Mouse (Mus musculus): ENCODE results near the gene Rnase10. TPM values are rescaled to one million over a fixed set of nuclear protein-coding genes. Genes with fewer than 3 reads are reported as not detected.

The Rnase10 gene
- total and polyA plus RNA-seq, 3 experiments = 0.22 TPM; not detected in 2

DNA sequence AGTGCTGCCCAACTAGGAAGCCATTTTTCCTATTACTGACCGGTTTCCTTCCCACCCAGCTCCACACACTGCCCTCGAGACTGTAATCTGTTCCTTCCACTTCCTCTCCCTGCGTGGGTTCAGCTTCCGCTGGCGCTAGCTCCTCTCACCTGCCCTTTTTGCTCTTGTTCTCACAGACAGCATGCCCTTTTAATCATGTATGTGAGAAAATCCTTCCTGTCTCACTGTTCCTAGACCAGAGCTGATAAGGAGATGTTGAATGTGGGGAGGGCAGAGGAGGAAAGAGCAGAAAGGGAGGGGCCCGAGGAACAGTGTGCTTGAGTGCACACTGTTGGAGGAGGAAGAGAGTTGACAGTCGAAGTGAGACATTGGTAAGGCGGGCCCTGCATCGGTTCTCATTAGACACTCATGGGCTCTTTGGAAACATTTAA is 49.9 kb downstream of the Rnase10 start, which contains the start of gene Rnase12:
Rnase12 (minus strand) TSS at position 261 of the 431 bp plus-strand sequence.
- no peak for ATAC-seq (ENCODE audit: extremely low read depth, insufficient number of reproducible peaks, low FRiP score, poor library complexity, severe bottlenecking)
- Histone ChIP-seq H3K36me3 (replicated peaks) (no peaks in the 10 kb centered on the region), H3K9me3 (replicated peaks) (no peaks in the 10 kb centered on the region), H3K4me1 (ENCODE audit: insufficient read depth, low read depth, low read length) (peaks cover 8% of the 10 kb centered on the region), H3K27me3 (ENCODE audit: insufficient read depth, low read length) (peaks cover 26% of the 10 kb centered on the region), H3K4me3 (ENCODE audit: low read depth, low read length) (no peak within 1 kb of the TSS)
- TF ChIP-seq GATA2 (IDR thresholded peaks at IDR 0.05; ENCODE audit: borderline replicate concordance, low read depth, low read length) (no peak), CTCF (IDR thresholded peaks at IDR 0.05; ENCODE audit: low read depth, low read length) (no peak), GATA1 (IDR thresholded peaks at IDR 0.05; ENCODE audit: borderline replicate concordance, low read length) (no peak), TAL1 (conservative IDR thresholded peaks at IDR 0.05; ENCODE audit: low read depth, low read length) (no peak), POLR2AphosphoS5 (IDR thresholded peaks at IDR 0.05; ENCODE audit: insufficient replicate concordance, low read depth, low read length) (no peak)
- no peak for DNase-seq (ENCODE audit: low spot score)

Other genes starting within 250 kb of the Rnase10 start
Only the 20 nearest of the 24 such genes appear.
- gene Tep1, start 137.2 kb upstream of the Rnase10 start, total RNA-seq (2014; fragmentation: Nextera tagmentation) = 17.0 and 21.3 TPM in 2 replicates
- 29.1 and 29.9 TPM in 2 replicates for gene Tep1, start 137.2 kb upstream of the Rnase10 start, total RNA-seq (2017)
- 2.7 and 3.3 TPM in 2 replicates for gene Tep1, start 137.2 kb upstream of the Rnase10 start, polyA plus RNA-seq (2012)
- not detected in 2 replicates for gene Klhl33, start 110.2 kb upstream of the Rnase10 start, total RNA-seq (2014; fragmentation: Nextera tagmentation)
- 0.17 and 0.22 TPM in 2 replicates for gene Klhl33, start 110.2 kb upstream of the Rnase10 start, total RNA-seq (2017)
- gene Klhl33, start 110.2 kb upstream of the Rnase10 start, polyA plus RNA-seq (2012) = not detected in 2 replicates
- 25.6 and 29.9 TPM in 2 replicates for gene Osgep, start 82.9 kb upstream of the Rnase10 start, total RNA-seq (2014; fragmentation: Nextera tagmentation)
- gene Osgep, start 82.9 kb upstream of the Rnase10 start, total RNA-seq (2017) = 94.9 and 117 TPM in 2 replicates
- gene Osgep, start 82.9 kb upstream of the Rnase10 start, polyA plus RNA-seq (2012) = 29.3 and 42.4 TPM in 2 replicates
- gene Apex1, start 82.8 kb upstream of the Rnase10 start, total RNA-seq (2014; fragmentation: Nextera tagmentation) = 133 and 142 TPM in 2 replicates
- 165 and 174 TPM in 2 replicates for gene Apex1, start 82.8 kb upstream of the Rnase10 start, total RNA-seq (2017)
- gene Apex1, start 82.8 kb upstream of the Rnase10 start, polyA plus RNA-seq (2012) = 162 and 174 TPM in 2 replicates
- 23.2 and 45.6 TPM in 2 replicates for gene Pip4p1, start 76.9 kb upstream of the Rnase10 start, total RNA-seq (2014; fragmentation: Nextera tagmentation)
- 31.1 and 32.7 TPM in 2 replicates for gene Pip4p1, start 76.9 kb upstream of the Rnase10 start, total RNA-seq (2017)
- 99.9 and 126 TPM in 2 replicates for gene Pip4p1, start 76.9 kb upstream of the Rnase10 start, polyA plus RNA-seq (2012)
- gene Pnp, start 76.7 kb upstream of the Rnase10 start, total RNA-seq (2014; fragmentation: Nextera tagmentation) = 70.0 and 88.4 TPM in 2 replicates
- gene Pnp, start 76.7 kb upstream of the Rnase10 start, total RNA-seq (2017) = 110 and 112 TPM in 2 replicates
- 1.5 TPM in 2 replicates for gene Pnp, start 76.7 kb upstream of the Rnase10 start, polyA plus RNA-seq (2012)
- 3.2 TPM in 1 of 2 replicates, not detected in the other for gene Gm49342, start 63.2 kb upstream of the Rnase10 start, total RNA-seq (2014; fragmentation: Nextera tagmentation)
- not detected in 2 replicates for gene Gm49342, start 63.2 kb upstream of the Rnase10 start, total RNA-seq (2017)
- gene Gm49342, start 63.2 kb upstream of the Rnase10 start, polyA plus RNA-seq (2012) = 1.5 and 2.0 TPM in 2 replicates
- gene Pnp2, start 51.8 kb upstream of the Rnase10 start, total RNA-seq (2014; fragmentation: Nextera tagmentation) = 5.1 and 10.2 TPM in 2 replicates
- 0.52 and 1.1 TPM in 2 replicates for gene Pnp2, start 51.8 kb upstream of the Rnase10 start, total RNA-seq (2017)
- not detected in 2 replicates for gene Pnp2, start 51.8 kb upstream of the Rnase10 start, polyA plus RNA-seq (2012)
- gene Rnase9, start 34.1 kb downstream of the Rnase10 start, total RNA-seq (2014; fragmentation: Nextera tagmentation) = not detected in 2 replicates
- 0.11 TPM in 1 of 2 replicates, not detected in the other for gene Rnase9, start 34.1 kb downstream of the Rnase10 start, total RNA-seq (2017)
- not detected in 2 replicates for gene Rnase9, start 34.1 kb downstream of the Rnase10 start, polyA plus RNA-seq (2012)
- not detected in 2 replicates for gene Rnase11, start 42.4 kb downstream of the Rnase10 start, total RNA-seq (2014; fragmentation: Nextera tagmentation)
- 0.22 TPM in 1 of 2 replicates, not detected in the other for gene Rnase11, start 42.4 kb downstream of the Rnase10 start, total RNA-seq (2017)
- gene Rnase11, start 42.4 kb downstream of the Rnase10 start, polyA plus RNA-seq (2012) = not detected in 2 replicates
- gene Rnase12, start 49.9 kb downstream of the Rnase10 start, total RNA-seq (2014; fragmentation: Nextera tagmentation) = not detected in 2 replicates
- not detected in 2 replicates for gene Rnase12, start 49.9 kb downstream of the Rnase10 start, total RNA-seq (2017)
- gene Rnase12, start 49.9 kb downstream of the Rnase10 start, polyA plus RNA-seq (2012) = not detected in 2 replicates
- not detected in 2 replicates for gene Olfr750, start 66.7 kb downstream of the Rnase10 start, total RNA-seq (2014; fragmentation: Nextera tagmentation)
- gene Olfr750, start 66.7 kb downstream of the Rnase10 start, total RNA-seq (2017) = 0.05 and 0.06 TPM in 2 replicates
- not detected in 2 replicates for gene Olfr750, start 66.7 kb downstream of the Rnase10 start, polyA plus RNA-seq (2012)
- 2.7 and 3.2 TPM in 2 replicates for gene Rnase4, start 83.3 kb downstream of the Rnase10 start, total RNA-seq (2014; fragmentation: Nextera tagmentation)
- gene Rnase4, start 83.3 kb downstream of the Rnase10 start, total RNA-seq (2017) = 0.17 and 0.49 TPM in 2 replicates
- not detected in 2 replicates for gene Rnase4, start 83.3 kb downstream of the Rnase10 start, polyA plus RNA-seq (2012)
- gene Ang, start 83.4 kb downstream of the Rnase10 start, total RNA-seq (2014; fragmentation: Nextera tagmentation) = 1.6 TPM in 1 of 2 replicates, not detected in the other
- gene Ang, start 83.4 kb downstream of the Rnase10 start, total RNA-seq (2017) = 0.16 TPM in 1 of 2 replicates, not detected in the other
- gene Ang, start 83.4 kb downstream of the Rnase10 start, polyA plus RNA-seq (2012) = not detected in 2 replicates
- gene Eddm3b, start 106.7 kb downstream of the Rnase10 start, total RNA-seq (2014; fragmentation: Nextera tagmentation) = not detected in 2 replicates
- 0.11 TPM in 1 of 2 replicates, not detected in the other for gene Eddm3b, start 106.7 kb downstream of the Rnase10 start, total RNA-seq (2017)
- not detected in 2 replicates for gene Eddm3b, start 106.7 kb downstream of the Rnase10 start, polyA plus RNA-seq (2012)
- gene Rnase6, start 116.2 kb downstream of the Rnase10 start, total RNA-seq (2014; fragmentation: Nextera tagmentation) = 41.7 and 44.8 TPM in 2 replicates
- gene Rnase6, start 116.2 kb downstream of the Rnase10 start, total RNA-seq (2017) = 44.9 and 45.1 TPM in 2 replicates
- gene Rnase6, start 116.2 kb downstream of the Rnase10 start, polyA plus RNA-seq (2012) = 1.4 and 1.5 TPM in 2 replicates
- not detected in 2 replicates for gene Rnase1, start 139.0 kb downstream of the Rnase10 start, total RNA-seq (2014; fragmentation: Nextera tagmentation)
- gene Rnase1, start 139.0 kb downstream of the Rnase10 start, total RNA-seq (2017) = 0.17 and 0.22 TPM in 2 replicates
- gene Rnase1, start 139.0 kb downstream of the Rnase10 start, polyA plus RNA-seq (2012) = not detected in 2 replicates
- gene Rnase2b, start 154.5 kb downstream of the Rnase10 start, total RNA-seq (2014; fragmentation: Nextera tagmentation) = not detected in 2 replicates
- gene Rnase2b, start 154.5 kb downstream of the Rnase10 start, total RNA-seq (2017) = 0.23 TPM in 1 of 2 replicates, not detected in the other
- not detected in 2 replicates for gene Rnase2b, start 154.5 kb downstream of the Rnase10 start, polyA plus RNA-seq (2012)
- gene Ang2, start 191.4 kb downstream of the Rnase10 start, total RNA-seq (2014; fragmentation: Nextera tagmentation) = not detected in 2 replicates
- not detected in 2 replicates for gene Ang2, start 191.4 kb downstream of the Rnase10 start, total RNA-seq (2017)
- gene Ang2, start 191.4 kb downstream of the Rnase10 start, polyA plus RNA-seq (2012) = not detected in 2 replicates
- not detected in 2 replicates for gene Ear14, start 195.6 kb downstream of the Rnase10 start, total RNA-seq (2014; fragmentation: Nextera tagmentation)
- gene Ear14, start 195.6 kb downstream of the Rnase10 start, total RNA-seq (2017) = 0.44 TPM in 1 of 2 replicates, not detected in the other
- not detected in 2 replicates for gene Ear14, start 195.6 kb downstream of the Rnase10 start, polyA plus RNA-seq (2012)